Mouse (Mus musculus) frontal cortex, postnatal 10 days (tissue): ENCODE results near the gene Mrps23.

Experiments used
- DNase-seq, 2 experiments: peaks; one replicate each; pipeline ENCODE4 v3.0.0; 2022; ENCODE audit warnings: low spot score in 2 of 2, mixed read lengths in 1 of 2

The Mrps23 gene

GRCm38 (mm10) chr11:88248636-88249035 is 44.4 kb downstream of the Mrps23 start:
- no peak for DNase-seq

GRCm38 (mm10) chr11:88250568-88250967 is 46.4 kb downstream of the Mrps23 start:
- no peak for DNase-seq

- no peak for DNase-seq
These were observed 47.1 kb downstream of the Mrps23 start for GRCm38 (mm10) chr11:88251295-88251694.

- peak; percentile 34 to 80 for DNase-seq
These were observed 48.0 kb downstream of the Mrps23 start for GRCm38 (mm10) chr11:88251972-88252766.

GRCm38 (mm10) chr11:88252767-88253513 is 48.8 kb downstream of the Mrps23 start:
- DNase-seq, result no peak

- no peak for DNase-seq
These were observed 49.5 kb downstream of the Mrps23 start for GRCm38 (mm10) chr11:88253514-88254167.

- DNase-seq, result no peak
These were observed 53.5 kb downstream of the Mrps23 start for GRCm38 (mm10) chr11:88257700-88258099.

GRCm38 (mm10) chr11:88258212-88258611 is 54.0 kb downstream of the Mrps23 start:
- DNase-seq, result no peak

- DNase-seq, result no peak
These were observed 56.3 kb downstream of the Mrps23 start for GRCm38 (mm10) chr11:88260463-88260862.
